Mouse (Mus musculus) heart, embryonic 13.5 days (tissue): ENCODE measurements around the gene Spire2. TPM values are rescaled to one million over a fixed set of nuclear protein-coding genes. Genes with fewer than 3 reads are reported as not detected.

ENCODE experiments used
- ATAC-seq: fragments of 200-750 bp; cut with Nextera tagmentation; 2 replicates; pipeline ENCODE4 v1.8.0; 2017; ENCODE audit warnings: moderate TSS enrichment; ENCODE audit not compliant: insufficient number of reproducible peaks, low FRiP score, low TSS enrichment; ENCODE audit errors: extremely low read depth
- H3K27ac ChIP-seq: fragments of 300-500 bp; sonication (generic); replicated peaks from 2 replicates; pipeline ENCODE4 v1.5.1; 2015; ENCODE audit warnings: moderate library complexity, mild to moderate bottlenecking, inconsistent platforms
- H3K27me3 ChIP-seq: fragments of 300-500 bp; sonication (generic); replicated peaks from 2 replicates; pipeline ENCODE4 v1.6.1; 2015; ENCODE audit warnings: mild to moderate bottlenecking, inconsistent platforms
- H3K36me3 ChIP-seq: fragments of 300-500 bp; sonication (generic); 2 replicates; pipeline ENCODE4 v1.6.1; 2015; ENCODE audit warnings: mild to moderate bottlenecking, inconsistent platforms
- H3K4me1 ChIP-seq: fragments of 300-500 bp; sonication (generic); 2 replicates; pipeline ENCODE4 v1.6.1; 2015; ENCODE audit warnings: inconsistent platforms
- H3K4me2 ChIP-seq: fragments of 300-500 bp; sonication (generic); 2 replicates; pipeline ENCODE4 v1.6.1; 2015; ENCODE audit warnings: inconsistent platforms, mild to moderate bottlenecking, moderate library complexity
- H3K4me3 ChIP-seq: fragments of 300-500 bp; sonication (generic); 2 replicates; pipeline ENCODE4 v1.5.1; 2015; ENCODE audit warnings: moderate library complexity, mild to moderate bottlenecking, inconsistent platforms
- H3K9ac ChIP-seq: fragments of 300-500 bp; sonication (generic); 2 replicates; pipeline ENCODE4 v1.6.1; 2015; ENCODE audit warnings: inconsistent platforms, mild to moderate bottlenecking, moderate library complexity
- H3K9me3 ChIP-seq: fragments of 300-500 bp; sonication (generic); 2 replicates; pipeline ENCODE4 v1.6.1; 2016; ENCODE audit warnings: inconsistent platforms
- WGBS: fragments of 180-500 bp; shearing (Covaris S2); methylation state at CpG from one replicate; pipeline ENCODE4 v1.1.7; 2015; ENCODE audit warnings: mixed read lengths; 5-methylcytosine and 5-hydroxymethylcytosine counted together
- polyA plus RNA-seq: library from polyadenylated mRNA; unstranded; fragments of >200 nt; fragmentation: Nextera tagmentation; extraction: Ambion mirVana; gene quantifications from 2 replicates; pipeline ENCODE4 v1.2.1, GENCODE M21; 2015

Gene Spire2
- polyA plus RNA-seq, 1 experiment from 2014 or later = 1.1 TPM

- no peaks in the 10 kb centered on the region for H3K36me3 ChIP-seq
- peak overlapping the region; percentile 92 for H3K4me2 ChIP-seq
- H3K27me3 ChIP-seq = peaks cover 35% of the 10 kb centered on the region
- H3K4me3 ChIP-seq = no peak overlapping the region
- H3K9me3 ChIP-seq = no peaks in the 10 kb centered on the region
- no peak overlapping the region for H3K9ac ChIP-seq
- H3K27ac ChIP-seq = peak overlapping the region; percentile 43; the same call in 1 of the 2 replicates
- no peak for ATAC-seq
- 12% methylated on average over 1 of the region's 1 CpGs for WGBS
- H3K4me1 ChIP-seq = peaks cover 31% of the 10 kb centered on the region
Measured at GRCm38 (mm10) chr8:123334467-123334866, 2.0 kb downstream of the Spire2 start.

- no peak for ATAC-seq
- no peak overlapping the region for H3K27ac ChIP-seq
- H3K9ac ChIP-seq = no peak overlapping the region
- H3K4me3 ChIP-seq = no peak overlapping the region
- no peak overlapping the region for H3K4me2 ChIP-seq
- peaks cover 4% of the 10 kb centered on the region; the same call in 1 of the 2 replicates for H3K9me3 ChIP-seq
- peaks cover 25% of the 10 kb centered on the region for H3K27me3 ChIP-seq
- H3K4me1 ChIP-seq = peaks cover 20% of the 10 kb centered on the region
- no peaks in the 10 kb centered on the region for H3K36me3 ChIP-seq
- 71% methylated on average over 3 of the region's 3 CpGs for WGBS
Measured at GRCm38 (mm10) chr8:123337475-123337874, 5.0 kb downstream of the Spire2 start.

- Histone ChIP-seq H3K4me2 (no peak overlapping the region), H3K4me3 (no peak overlapping the region), H3K27ac (no peak overlapping the region), H3K9me3 (peaks cover 4% of the 10 kb centered on the region; the same call in 1 of the 2 replicates), H3K36me3 (no peaks in the 10 kb centered on the region), H3K27me3 (0 out of 2 replicates have a peak, but pooled peaks cover 4% of the 10 kb centered on the region), H3K9ac (no peak overlapping the region), H3K4me1 (peaks cover 13% of the 10 kb centered on the region)
- 84% methylated on average over 4 of the region's 4 CpGs for WGBS
- ATAC-seq = no peak
Measured at GRCm38 (mm10) chr8:123340071-123340470, 7.6 kb downstream of the Spire2 start.

GRCm38 (mm10) chr8:123341040-123342015 lies 8.8 kb downstream of the Spire2 start:
- 78% methylated on average over 27 of the region's 27 CpGs for WGBS
- Histone ChIP-seq H3K4me2 (no peak overlapping the region), H3K4me3 (no peak overlapping the region), H3K27me3 (no peaks in the 10 kb centered on the region), H3K9me3 (peaks cover 4% of the 10 kb centered on the region; the same call in 1 of the 2 replicates), H3K36me3 (no peaks in the 10 kb centered on the region), H3K27ac (no peak overlapping the region), H3K9ac (no peak overlapping the region), H3K4me1 (peaks cover 13% of the 10 kb centered on the region)
- no peak for ATAC-seq

GRCm38 (mm10) chr8:123342253-123342652 lies 9.7 kb downstream of the Spire2 start:
- 70% methylated on average over 8 of the region's 8 CpGs for WGBS
- Histone ChIP-seq H3K27ac (no peak overlapping the region), H3K9me3 (peaks cover 4% of the 10 kb centered on the region; the same call in 1 of the 2 replicates), H3K4me1 (peaks cover 13% of the 10 kb centered on the region), H3K9ac (no peak overlapping the region), H3K36me3 (no peaks in the 10 kb centered on the region), H3K27me3 (no peaks in the 10 kb centered on the region), H3K4me2 (no peak overlapping the region), H3K4me3 (no peak overlapping the region)
- ATAC-seq = no peak

- H3K36me3 ChIP-seq = no peaks in the 10 kb centered on the region
- H3K4me2 ChIP-seq = no peak overlapping the region
- H3K27me3 ChIP-seq = no peaks in the 10 kb centered on the region
- H3K4me1 ChIP-seq = peaks cover 18% of the 10 kb centered on the region
- H3K9ac ChIP-seq = no peak overlapping the region
- 77% methylated on average over 7 of the region's 7 CpGs for WGBS
- H3K4me3 ChIP-seq = no peak overlapping the region
- no peak overlapping the region for H3K27ac ChIP-seq
- ATAC-seq = no peak
- H3K9me3 ChIP-seq = peaks cover 4% of the 10 kb centered on the region; the same call in 1 of the 2 replicates
Measured at GRCm38 (mm10) chr8:123342911-123343310, 10.4 kb downstream of the Spire2 start.

GRCm38 (mm10) chr8:123343422-123343821 lies 10.9 kb downstream of the Spire2 start:
- no peak overlapping the region for H3K9ac ChIP-seq
- no peak for ATAC-seq
- H3K4me1 ChIP-seq = peaks cover 23% of the 10 kb centered on the region
- H3K36me3 ChIP-seq = no peaks in the 10 kb centered on the region
- no peak overlapping the region for H3K4me2 ChIP-seq
- H3K27me3 ChIP-seq = no peaks in the 10 kb centered on the region
- H3K9me3 ChIP-seq = peaks cover 4% of the 10 kb centered on the region; the same call in 1 of the 2 replicates
- no peak overlapping the region for H3K4me3 ChIP-seq
- H3K27ac ChIP-seq = no peak overlapping the region
- 67% methylated on average over 12 of the region's 12 CpGs for WGBS

GRCm38 (mm10) chr8:123345135-123345534 lies 12.6 kb downstream of the Spire2 start:
- H3K27me3 ChIP-seq = no peaks in the 10 kb centered on the region
- 60% methylated on average over 8 of the region's 8 CpGs for WGBS
- H3K4me1 ChIP-seq = peaks cover 40% of the 10 kb centered on the region
- no peaks in the 10 kb centered on the region for H3K36me3 ChIP-seq
- no peak overlapping the region for H3K4me2 ChIP-seq
- H3K27ac ChIP-seq = no peak overlapping the region
- ATAC-seq = no peak
- no peak overlapping the region for H3K9ac ChIP-seq
- peaks cover under 1% of the 10 kb centered on the region; the same call in 1 of the 2 replicates for H3K9me3 ChIP-seq
- no peak overlapping the region for H3K4me3 ChIP-seq

- no peaks in the 10 kb centered on the region for H3K36me3 ChIP-seq
- H3K27ac ChIP-seq = no peak overlapping the region
- H3K4me1 ChIP-seq = peaks cover 42% of the 10 kb centered on the region
- H3K4me2 ChIP-seq = no peak overlapping the region
- H3K9me3 ChIP-seq = no peaks in the 10 kb centered on the region
- WGBS = 80% methylated on average over 6 of the region's 6 CpGs
- H3K27me3 ChIP-seq = no peaks in the 10 kb centered on the region
- no peak overlapping the region for H3K4me3 ChIP-seq
- no peak overlapping the region for H3K9ac ChIP-seq
- no peak for ATAC-seq
Measured at GRCm38 (mm10) chr8:123345856-123346255, 13.3 kb downstream of the Spire2 start.

GRCm38 (mm10) chr8:123347293-123347692 lies 14.8 kb downstream of the Spire2 start:
- WGBS = 55% methylated on average over 2 of the region's 2 CpGs
- no peak for ATAC-seq
- H3K9ac ChIP-seq = no peak overlapping the region
- no peaks in the 10 kb centered on the region for H3K9me3 ChIP-seq
- no peak overlapping the region for H3K4me2 ChIP-seq
- H3K36me3 ChIP-seq = no peaks in the 10 kb centered on the region
- H3K27me3 ChIP-seq = 0 out of 2 replicates have a peak, but pooled peaks cover 2% of the 10 kb centered on the region
- H3K4me3 ChIP-seq = no peak overlapping the region
- 0 out of 2 replicates have a peak overlapping the region, but pooled peaks have one; percentile 38 for H3K27ac ChIP-seq
- peaks cover 42% of the 10 kb centered on the region for H3K4me1 ChIP-seq

GRCm38 (mm10) chr8:123348237-123348843 lies 15.8 kb downstream of the Spire2 start:
- Histone ChIP-seq H3K4me1 (peaks cover 36% of the 10 kb centered on the region), H3K4me3 (no peak overlapping the region), H3K36me3 (no peaks in the 10 kb centered on the region), H3K9me3 (no peaks in the 10 kb centered on the region), H3K27ac (peak overlapping the region; percentile 38), H3K4me2 (no peak overlapping the region), H3K9ac (no peak overlapping the region), H3K27me3 (peaks cover 12% of the 10 kb centered on the region)
- ATAC-seq = peak; percentile 39; the same call in 1 of the 2 replicates
- WGBS = 23% methylated on average over 9 of the region's 9 CpGs
